Mouse (Mus musculus) thymus, postnatal 14 days (tissue): ENCODE measurements around the gene Kalrn.
"Not testable (repeated sequence)": the region's sequence is repeated elsewhere in the genome, so short reads cannot be mapped to it uniquely, and the experiment has no call there.

Experiments
- DNase-seq: peaks from one replicate; pipeline ENCODE4 v3.0.0; 2021

Kalrn gene

DNA sequence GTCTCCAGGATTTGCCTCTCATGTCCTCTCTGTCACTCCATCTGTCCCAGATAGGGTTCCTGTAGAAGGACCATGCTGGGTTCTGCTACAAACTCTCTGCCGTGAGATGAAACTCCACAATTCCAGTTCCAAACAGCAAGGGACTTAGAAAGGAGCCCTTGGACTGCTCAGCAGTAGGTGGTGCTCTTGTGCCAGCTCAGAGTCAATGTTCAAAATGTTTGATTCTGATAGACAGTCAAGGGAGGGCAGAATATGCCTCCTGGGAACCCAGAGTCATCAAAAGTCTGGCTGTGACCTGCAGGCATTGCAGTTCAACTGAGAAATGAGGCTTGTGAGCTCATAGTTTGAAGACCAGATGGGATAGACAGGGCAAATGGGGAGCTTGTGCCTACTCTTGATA is 229.4 kb downstream of the Kalrn start:
- DNase-seq: no peak

DNA sequence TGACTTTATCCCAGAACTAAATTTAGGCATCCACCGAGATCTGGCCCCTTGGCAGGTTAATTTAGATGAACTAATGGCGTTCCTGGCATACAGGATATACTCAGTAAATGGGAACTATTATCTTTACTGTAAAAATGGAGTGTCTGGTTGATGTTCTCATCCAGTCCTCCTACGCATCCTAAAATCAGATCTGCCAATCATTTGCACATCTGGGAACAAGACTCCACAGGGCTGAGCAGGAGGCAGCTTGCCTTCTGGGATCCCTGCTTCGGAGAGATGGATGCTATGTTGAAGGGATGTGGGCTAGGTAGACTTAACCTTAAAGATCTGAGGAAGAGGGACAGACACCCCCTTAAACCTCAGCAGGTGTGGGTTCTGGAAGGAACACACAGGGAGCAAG is 230.2 kb downstream of the Kalrn start:
- DNase-seq: no peak

DNA sequence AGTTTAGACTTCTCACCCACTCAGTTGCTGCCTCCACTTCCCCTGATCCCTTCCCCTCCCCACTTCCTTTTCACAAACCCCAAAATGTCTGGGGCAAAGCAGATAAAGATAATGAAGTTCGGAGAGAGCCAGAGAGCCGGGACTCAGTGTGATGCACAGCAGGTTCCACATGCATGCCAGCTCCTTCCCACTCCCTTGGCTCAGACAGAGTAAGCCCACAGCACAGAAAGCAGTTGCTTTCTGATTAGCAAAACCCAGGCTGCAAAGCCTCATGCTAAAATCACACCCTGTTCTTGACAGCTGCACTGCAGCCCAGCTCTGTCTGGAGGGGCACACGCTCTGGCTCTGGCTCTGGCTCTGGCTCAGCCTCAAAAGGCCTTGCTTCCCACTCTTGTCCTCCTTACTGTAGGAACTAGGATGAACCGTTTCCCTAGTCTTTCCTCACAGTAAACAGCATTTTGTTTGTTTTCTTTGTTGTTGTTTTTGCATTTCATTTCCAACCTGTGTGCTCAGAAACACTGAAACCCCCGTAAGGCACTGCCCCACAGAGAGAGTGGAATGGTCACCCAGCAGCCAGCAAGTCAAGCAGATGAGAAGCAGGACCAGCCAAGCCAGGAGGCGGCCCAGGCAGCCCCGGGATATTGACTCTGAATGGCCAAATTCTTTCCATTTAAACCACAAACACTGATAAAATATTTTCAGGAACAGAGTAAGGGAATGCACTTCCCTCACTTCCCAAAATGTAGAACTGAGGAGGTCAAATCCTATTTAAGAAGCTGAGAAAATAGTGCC is 230.8 kb downstream of the Kalrn start:
- no peak for DNase-seq

DNA sequence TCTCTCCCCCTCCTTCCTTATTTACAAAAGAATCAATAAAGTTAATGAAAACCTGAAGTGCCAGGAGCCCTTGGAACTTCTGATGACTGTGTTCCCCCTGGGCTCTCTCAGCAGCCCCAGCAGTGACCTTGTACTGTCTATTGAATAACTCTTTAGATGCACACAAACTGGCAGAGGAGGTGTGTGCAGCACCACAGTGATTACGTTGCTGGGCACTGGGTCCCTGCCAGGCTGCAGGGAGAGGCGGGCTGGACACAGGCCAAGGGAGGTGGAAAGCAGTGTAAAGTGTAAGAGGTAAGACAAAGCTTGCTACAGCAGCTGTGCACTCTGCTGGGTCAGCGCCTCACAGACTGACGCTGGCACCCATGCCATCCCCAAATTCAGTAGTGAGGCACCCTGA is 238.4 kb downstream of the Kalrn start:
- no peak for DNase-seq

DNA sequence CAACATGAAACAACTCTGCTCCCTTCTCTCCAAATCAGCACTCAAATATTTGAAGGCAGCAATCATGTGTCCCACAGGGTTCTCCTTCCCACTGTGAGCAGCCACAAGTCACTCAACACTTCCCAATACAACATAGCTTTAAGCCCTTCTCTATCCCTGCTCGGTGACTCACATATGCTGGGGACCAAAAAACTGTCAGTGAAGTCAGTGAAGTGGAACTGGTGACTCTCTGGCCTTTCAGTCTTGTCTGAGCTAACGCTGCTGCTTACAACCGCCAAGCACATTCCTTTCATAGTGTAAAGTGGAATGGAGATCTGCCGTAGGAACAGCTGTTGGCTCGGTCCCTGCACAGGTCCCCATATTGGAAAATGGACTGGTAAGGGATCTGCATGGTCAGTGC is 241.7 kb downstream of the Kalrn start:
- DNase-seq: no peak

DNA sequence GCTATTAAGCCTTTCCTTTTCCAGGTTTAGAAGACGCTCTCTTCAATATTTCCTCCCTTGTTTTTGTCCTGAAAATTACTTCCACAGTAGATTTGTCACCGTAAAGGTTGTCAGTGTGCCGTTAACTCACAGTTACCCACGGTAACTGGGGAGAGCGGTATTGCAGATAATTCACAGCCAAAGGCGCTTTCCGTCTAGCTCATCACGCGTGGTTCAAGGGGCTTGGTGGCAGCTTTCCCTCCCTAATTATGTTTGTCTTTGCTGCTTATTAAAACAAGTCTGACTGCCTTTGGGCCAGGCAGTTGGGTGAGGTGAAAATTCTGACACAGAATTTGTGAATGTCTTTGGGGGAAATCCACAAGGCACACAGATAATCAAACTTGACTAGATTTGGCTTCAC is 243.5 kb downstream of the Kalrn start:
- no peak for DNase-seq

DNA sequence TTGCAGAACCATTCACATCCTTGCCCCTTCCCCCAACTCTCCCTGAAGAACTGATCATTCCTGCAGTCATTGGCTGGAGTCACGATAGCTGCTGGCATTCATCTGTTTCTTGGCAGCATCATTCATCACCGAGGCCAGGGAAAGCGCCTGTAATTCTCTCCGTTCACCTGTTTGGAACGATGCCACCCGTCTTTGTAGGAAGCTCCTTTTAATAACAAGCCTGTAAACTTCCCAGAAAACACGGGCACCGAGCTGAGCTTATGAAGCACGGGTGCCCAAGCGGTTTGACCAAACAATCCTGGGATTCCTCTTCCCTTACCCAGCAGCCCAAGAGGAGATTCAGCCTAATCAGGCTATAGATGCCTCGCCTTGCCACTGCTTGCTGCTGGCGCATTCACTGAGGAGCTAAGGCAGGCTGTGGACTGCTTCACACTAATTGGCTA is 243.9 kb downstream of the Kalrn start:
- no peak for DNase-seq

DNA sequence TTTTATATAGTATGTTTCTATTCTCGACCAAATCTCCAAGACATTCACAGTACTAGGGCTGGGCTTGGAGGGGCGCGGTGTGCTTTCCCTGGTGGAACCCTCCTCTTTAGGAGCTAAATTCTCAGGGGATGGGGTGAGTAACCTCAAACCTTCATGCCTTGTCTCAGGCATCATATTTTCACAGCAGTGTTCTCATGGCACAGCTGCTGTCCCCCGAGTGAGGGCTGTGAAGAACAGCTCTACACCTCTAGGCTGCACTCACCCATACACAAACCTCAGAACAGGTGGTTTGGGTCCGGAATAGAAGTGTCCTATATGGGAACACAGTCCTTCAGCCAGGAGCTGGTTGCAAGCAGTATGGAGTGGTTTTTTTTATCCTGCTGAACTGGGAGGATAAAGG is 245.4 kb downstream of the Kalrn start:
- DNase-seq: no peak

DNA sequence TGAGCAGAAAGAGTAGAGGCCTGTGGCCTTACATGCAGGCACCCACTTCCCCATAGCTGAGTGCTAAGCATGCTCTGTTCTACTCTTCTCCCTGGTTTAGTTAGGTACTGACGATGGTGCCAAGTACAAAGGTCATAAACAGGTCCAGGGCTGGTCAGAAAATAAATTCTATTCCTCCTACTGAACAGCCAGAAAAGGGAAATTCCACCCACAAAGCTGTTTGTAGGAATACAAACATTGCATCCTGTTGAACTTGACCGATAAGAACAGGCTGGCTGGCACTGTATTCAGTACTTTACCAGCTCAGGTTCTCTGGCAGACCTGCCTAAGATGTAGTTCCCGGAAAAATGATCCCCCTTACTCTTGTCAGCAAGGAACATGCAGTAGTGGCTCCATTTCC is 247.5 kb downstream of the Kalrn start:
- no peak for DNase-seq

DNA sequence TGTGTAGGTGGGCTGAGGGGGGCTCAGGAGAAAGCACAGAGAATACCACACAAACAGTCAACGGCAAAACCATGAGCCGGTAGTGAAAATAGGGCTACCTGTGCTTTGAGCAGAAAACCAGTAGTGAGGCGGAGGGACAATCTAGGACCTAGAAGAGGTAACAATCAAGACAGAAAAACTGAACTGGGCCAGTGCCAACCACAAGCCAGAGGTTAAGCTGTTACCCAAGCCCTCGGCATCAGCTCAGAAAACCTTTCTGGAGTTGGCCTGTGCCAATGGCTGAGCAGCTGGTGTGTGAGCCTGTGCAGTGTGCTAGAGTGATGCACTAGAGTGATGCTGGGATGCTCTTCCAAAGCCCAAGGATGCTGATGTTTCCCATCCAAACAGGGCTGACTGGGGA is 248.2 kb downstream of the Kalrn start:
- DNase-seq: no peak

DNA sequence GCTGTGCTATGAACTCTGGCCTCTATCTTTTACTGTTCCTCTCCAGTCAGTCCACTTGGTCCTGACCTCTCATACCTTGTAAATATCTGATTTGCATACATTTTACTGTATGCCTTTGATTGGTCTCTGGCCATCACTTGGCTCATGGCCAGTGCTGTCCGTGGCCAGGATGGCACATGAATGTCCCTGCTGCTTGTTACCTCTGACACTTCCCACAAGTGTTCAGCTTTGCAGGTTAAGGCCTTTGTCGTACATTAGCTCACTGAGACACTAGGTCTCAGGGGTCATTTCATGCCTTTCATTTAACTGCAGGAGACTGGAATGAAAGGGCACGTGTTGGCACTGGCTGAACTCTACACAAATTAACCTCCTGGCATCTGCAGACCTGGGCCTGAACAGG is 248.6 kb downstream of the Kalrn start:
- no peak for DNase-seq

DNA sequence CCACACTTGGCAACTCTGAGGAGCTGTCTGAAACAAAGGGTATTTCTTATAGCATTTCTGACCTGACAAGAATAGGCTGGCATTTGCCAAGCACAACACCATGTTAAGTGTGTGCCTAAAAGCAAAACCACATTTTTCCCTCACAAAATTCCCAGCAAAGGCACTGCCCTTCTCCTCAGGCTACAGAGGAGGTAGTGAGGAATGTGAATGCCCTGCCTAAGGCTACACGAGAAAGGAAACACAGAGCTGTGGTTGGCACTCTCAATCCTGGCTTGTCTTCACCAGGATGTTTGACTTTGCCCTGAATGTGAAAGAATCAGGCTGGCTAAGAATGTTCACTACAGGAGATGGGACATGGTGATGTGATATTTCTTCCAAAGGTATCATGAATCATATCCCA is 249.8 kb downstream of the Kalrn start:
- no peak for DNase-seq

DNA sequence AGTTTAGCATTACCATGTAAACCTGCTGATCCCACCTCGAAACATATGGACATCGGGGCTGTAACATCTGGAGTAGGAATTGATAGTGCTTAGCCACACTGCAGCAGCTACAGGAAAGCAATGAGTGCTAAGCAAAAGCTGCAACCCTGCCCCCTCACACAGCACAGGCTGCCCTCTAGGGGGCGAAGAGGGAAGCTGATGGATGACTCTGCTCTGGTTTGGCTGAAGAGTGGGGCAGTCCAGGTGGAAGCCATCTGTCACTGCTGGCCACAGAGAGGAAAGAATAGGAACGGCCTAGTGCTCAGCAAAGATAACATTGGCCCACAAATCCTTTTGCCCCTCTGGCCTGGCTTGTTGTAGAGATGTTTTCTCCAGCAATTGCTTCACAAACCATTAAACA is 250.8 kb downstream of the Kalrn start:
- peak; percentile 26 for DNase-seq

DNA sequence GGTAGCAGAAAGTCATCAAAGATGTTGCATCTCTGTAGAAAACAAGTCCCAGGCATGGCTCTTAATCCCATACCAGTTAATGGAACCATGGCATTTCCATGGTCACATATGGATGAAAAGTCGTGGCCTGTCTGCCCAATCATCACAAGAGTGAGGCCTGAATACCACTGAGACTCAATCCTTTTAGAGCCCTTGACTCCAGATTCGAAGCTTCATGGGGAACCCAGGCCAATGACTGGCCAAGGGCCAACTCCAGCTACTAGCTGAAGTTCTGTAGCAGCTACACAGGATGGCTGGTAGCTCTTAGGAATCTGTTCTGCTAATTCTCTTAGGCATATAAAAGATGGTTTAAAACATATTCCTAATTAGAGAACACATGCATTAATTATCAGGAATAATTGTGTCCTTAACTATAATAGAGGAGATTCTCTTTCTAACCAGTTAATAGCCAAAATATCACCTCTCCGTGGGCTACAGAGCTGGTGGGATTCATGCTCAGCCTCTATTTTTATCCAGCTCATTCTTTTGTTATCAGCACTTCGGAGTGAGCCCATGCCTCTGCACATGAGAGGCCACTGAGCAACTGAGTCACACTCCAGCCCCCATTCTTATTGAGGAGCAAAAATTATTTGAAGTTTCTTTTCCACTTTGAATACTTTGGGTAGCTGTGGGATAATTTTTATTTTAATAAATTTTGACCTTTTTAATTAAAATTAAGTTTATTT is 252.1 kb downstream of the Kalrn start:
- DNase-seq: no peak

DNA sequence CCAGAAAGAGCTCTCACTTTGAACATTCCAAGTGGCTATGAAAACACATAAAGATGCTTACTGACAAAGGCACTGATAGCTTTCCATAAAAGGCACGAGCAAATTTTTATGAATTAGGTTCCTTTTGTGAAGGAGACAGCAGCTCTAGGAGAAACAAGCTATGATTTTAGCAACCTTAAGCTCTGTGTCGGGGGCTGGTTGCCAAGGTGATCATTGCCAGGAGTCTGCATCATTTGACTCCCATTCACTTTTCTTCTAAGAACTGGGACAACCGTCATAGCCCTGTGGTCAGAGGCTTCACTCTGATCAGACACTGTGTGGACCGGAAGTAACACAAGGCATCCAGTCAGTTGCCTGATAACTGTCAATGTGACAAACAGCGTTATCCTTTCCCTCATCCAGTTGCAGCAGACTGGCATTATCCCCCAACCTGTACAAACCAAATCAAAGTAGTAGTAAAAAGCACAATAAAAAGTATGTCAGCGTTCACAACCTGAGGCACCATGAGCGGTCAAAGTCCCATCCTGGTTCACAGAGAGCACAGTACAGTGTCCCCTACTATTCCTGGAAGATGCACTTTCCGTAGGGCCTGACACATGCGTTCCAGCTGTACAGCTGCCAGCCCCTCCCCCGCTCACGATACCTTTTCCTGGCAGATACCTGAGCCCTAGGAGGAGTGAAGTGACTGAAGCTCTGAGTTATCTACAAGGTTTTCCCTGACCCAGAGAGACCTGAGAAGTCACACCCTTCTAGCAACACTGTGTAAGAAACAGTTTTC is 253.1 kb downstream of the Kalrn start:
- no peak for DNase-seq

DNA sequence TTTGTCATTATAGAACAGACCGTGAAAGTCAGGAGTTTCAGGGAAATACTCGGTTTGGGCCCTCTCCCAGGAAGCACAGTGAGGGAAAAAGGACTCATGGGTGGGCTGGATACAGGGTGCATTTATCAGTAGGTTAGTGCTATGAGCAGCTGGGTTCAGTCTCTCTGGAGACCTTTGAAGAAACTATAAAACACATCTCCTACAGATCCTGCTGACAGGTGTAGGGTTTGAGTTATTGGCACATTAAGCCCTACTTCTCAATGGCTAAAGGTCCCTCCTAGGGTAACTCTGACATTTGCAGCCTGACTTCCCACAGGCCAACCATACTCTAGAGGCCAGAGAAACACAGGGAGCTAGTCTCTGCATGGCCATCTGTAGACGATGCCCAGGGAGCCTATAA is 256.2 kb downstream of the Kalrn start:
- DNase-seq: no peak

DNA sequence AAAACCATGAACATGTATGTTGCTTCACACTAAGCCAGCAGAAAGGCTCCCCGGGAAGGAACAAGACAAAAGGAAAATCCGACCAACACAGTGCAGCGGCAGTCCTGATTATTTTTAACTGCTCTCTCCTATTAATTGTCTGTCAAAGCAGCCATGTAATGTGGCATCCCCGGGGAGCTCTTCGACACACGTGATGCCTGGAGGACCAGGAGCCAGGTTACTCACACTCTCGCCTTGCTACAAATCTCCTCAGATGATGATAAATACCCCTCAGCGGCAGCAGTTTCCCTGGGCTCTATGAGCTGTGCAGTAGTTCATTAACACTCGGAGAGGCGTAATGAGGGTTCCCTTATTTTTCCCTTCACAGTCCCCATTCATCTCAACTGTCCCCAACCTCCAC is 257.1 kb downstream of the Kalrn start:
- DNase-seq: no peak

DNA sequence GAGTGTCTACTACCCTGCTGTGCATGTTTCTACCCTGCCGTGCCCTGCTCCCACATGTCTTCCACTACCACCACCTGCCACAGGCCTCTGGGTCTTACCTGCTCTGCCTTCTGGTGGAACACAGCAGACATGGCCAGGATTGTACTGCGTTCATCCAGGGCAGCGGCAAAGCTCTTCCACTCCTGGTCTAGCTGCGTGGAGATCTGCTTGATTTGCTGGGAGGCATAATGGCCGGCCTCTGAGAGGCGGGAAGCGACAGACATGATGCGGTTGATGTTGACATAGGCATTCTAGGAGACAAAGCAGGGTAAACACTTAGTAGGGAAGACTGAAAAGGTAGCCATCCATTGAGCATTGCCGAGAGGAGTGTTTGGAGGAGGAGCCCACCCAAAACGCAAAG is 259.3 kb downstream of the Kalrn start:
- DNase-seq: no peak

DNA sequence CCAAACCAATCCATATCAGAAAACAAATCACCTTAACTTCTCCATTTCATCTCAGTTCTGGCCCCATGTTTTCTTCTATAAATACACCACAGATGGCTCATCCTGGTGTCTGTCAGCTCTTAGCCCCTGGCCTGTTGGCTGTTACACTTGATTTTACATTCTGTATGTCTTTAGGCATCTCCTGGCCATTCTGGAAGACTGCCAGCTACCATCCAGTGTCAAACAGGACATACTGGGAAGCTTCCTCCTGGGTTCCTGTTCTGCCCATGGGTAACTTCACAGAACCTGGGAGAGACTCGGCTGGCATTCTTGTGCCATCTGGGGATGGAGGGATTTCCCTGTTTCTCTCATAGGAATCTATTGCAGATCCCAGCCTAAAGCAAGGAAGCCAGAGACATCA is 261.8 kb downstream of the Kalrn start:
- no peak for DNase-seq

DNA sequence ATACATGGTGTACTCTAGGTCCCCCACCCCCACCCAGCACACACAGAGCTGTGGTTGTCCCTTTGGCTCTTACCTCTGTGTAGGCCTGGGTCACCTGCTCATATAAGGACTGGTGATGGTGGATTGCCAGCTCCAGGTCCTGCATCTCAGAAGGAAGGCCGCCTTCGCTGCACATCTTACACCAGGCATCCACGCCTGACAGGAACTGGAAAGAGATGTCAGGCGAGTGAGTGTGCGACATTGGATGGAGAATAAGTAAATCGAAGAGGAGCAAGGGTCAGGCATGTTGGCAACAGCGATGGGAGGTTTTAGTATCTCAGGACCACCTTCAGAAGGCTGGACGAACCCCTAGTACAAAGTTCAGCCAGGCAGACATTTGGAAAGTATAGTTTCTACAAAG is 263.0 kb downstream of the Kalrn start:
- no peak for DNase-seq

DNA sequence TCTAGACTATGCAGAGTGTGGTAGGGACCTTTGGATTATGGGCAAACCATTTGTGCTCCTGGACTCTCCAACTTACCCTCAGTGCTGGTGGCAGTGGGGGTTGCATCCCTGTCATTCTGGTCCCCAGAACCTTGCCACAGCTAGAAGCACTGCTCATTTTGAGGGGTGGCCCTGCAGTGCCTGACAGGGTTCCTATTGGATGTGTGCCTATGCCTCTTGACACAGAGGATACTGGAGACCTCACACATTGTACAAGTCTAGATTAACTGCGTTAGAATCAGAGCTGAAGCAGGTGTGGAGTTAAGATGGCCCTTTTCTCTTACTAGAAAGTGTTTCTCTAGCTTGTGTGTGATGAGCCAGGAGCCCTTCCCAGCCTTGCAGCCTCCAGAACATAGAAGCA is 265.0 kb downstream of the Kalrn start:
- DNase-seq: no peak

DNA sequence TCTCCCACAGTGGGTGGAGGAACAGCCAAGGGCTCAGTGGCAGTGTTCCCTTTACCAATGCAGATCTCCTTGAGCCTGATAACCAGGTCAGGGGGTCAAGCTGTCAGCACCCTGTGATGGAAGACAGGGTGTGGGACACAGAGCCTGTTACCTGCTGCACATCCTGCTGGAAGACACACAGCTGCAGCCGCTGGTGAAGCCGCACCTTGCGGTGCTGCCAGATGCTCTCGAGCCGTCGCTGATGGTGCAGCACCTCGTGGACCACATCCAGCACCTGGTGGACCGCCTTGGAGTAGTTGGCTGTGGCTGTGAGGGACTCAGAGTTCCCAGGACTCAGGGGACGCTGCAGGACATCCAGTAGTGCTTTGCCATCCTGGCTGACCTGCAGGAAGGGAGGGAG is 265.9 kb downstream of the Kalrn start:
- no peak for DNase-seq

DNA sequence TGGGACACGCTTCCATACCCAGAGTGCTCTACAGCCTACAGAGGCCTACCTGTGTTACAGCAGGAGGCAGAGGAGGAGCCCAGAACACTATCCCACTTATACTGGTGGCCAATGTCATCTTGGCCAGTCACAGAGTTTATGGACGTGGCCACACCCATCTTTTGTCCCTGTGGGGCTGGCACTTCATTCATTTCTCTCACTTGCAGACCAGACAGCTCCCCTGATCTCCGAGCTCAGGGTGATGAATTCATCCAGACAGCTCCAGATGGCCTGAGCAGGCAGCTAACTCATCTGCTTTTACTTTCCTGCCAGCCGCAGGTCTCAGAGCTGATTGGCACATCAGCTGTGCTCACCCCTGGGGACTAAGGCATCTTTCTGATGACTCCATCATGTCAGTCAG is 267.7 kb downstream of the Kalrn start:
- no peak for DNase-seq

DNA sequence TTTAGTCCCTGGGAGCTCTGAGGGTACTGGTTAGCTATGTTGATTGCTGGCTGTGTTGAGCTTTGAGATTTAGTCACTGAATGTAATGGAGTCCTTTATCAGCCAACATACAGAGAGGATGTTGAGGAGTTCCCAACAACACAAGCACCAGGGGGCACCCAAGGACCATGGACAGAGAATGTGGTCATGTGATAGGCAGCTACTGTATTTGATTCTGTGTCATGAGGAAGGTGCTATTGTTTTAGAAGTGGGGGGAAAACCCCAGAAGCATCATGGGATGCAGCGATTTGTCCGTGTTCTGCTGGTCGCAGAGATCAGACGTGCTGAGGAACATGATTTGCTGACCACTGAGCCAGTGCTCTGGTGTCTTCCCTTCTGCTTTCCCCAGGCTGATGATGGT is 269.5 kb downstream of the Kalrn start:
- not testable (repeated sequence) for DNase-seq
